Mouse (Mus musculus): ENCODE measurements at regions not wholly inside any gene's neighbourhood (a gene's known extent, or its start where the extent isn't known, plus 50 kb on each side); places are given as distances from the start of the nearest gene placed in this dataset.
A peak's percentile ranks its signal among the peaks of the same experiment; 100 is the strongest.

- no peak overlapping the region for H3K4me2 ChIP-seq (ENCODE audit: low read depth)
- no peak for ATAC-seq (ENCODE audit: insufficient read depth)
- H3K4me3 ChIP-seq (ENCODE audit: insufficient read depth in 1 of 2, low read depth in 2 of 2, low read length in 2 of 2), result no peak overlapping the region
- TF ChIP-seq CTCF (IDR thresholded peaks at IDR 0.05; ENCODE audit: low read depth) (no peak), EP300 (IDR thresholded peaks at IDR 0.05; ENCODE audit: low read depth) (no peak)
- H3K4me1 ChIP-seq (replicated peaks; ENCODE audit: control insufficient read depth in 2 of 2, insufficient read depth in 2 of 2, low read length in 1 of 2), result peaks cover 0 to 18% of the 10 kb centered on the region in 2 experiments; a peak in 2 of 4 replicates
- H3K27ac ChIP-seq, result no peak overlapping the region
- DNase-seq (ENCODE audit: low read depth in 3 of 3, low spot score in 3 of 3), result no peak
- H3K9me3 ChIP-seq (ENCODE audit: control insufficient read depth, low read length), result no peaks in the 10 kb centered on the region
- H3K27me3 ChIP-seq (ENCODE audit: control insufficient read depth, insufficient read depth, low read length), result no peaks in the 10 kb centered on the region
- no peak overlapping the region for H3K9ac ChIP-seq (replicated peaks)
- 17% methylated on average over 7 of the region's 7 CpGs for WGBS (ENCODE audit: insufficient replicate concordance)
- H3K36me3 ChIP-seq (replicated peaks; ENCODE audit: control insufficient read depth, insufficient read depth, low read depth), result no peaks in the 10 kb centered on the region
These were observed 94.9 kb upstream of the Ado start for GRCm38 (mm10) chr10:67643685-67644084.

- peaks cover 0 to 5% of the 10 kb centered on the region in 2 experiments; a peak in 2 of 4 replicates for H3K4me1 ChIP-seq (replicated peaks; ENCODE audit: control insufficient read depth in 2 of 2, insufficient read depth in 2 of 2, low read length in 1 of 2)
- DNase-seq (ENCODE audit: low read depth in 3 of 3, low spot score in 3 of 3) (no peak), ATAC-seq (ENCODE audit: insufficient read depth) (no peak)
- no peak overlapping the region for H3K27ac ChIP-seq
- TF ChIP-seq CTCF (IDR thresholded peaks at IDR 0.05; ENCODE audit: low read depth) (peak; percentile 22; the same call in 1 of the 2 replicates), EP300 (IDR thresholded peaks at IDR 0.05; ENCODE audit: low read depth) (no peak)
- no peaks in the 10 kb centered on the region for H3K36me3 ChIP-seq (replicated peaks; ENCODE audit: control insufficient read depth, insufficient read depth, low read depth)
- H3K4me3 ChIP-seq (ENCODE audit: insufficient read depth in 1 of 2, low read depth in 2 of 2, low read length in 2 of 2), result no peak overlapping the region
- WGBS (ENCODE audit: insufficient replicate concordance), result 52% methylated on average over 5 of the region's 5 CpGs
- no peaks in the 10 kb centered on the region for H3K9me3 ChIP-seq (ENCODE audit: control insufficient read depth, low read length)
- H3K9ac ChIP-seq (replicated peaks), result no peak overlapping the region
- no peak overlapping the region for H3K4me2 ChIP-seq (ENCODE audit: low read depth)
- H3K27me3 ChIP-seq (ENCODE audit: control insufficient read depth, insufficient read depth, low read length), result no peaks in the 10 kb centered on the region
These were observed 88.6 kb upstream of the Ado start for GRCm38 (mm10) chr10:67637339-67637738.

- WGBS (ENCODE audit: insufficient replicate concordance), result 2% methylated on average over 13 of the region's 13 CpGs
- no peak for TF ChIP-seq CTCF (IDR thresholded peaks at IDR 0.05; ENCODE audit: low read depth)
- Histone ChIP-seq H3K27me3 (ENCODE audit: control insufficient read depth, insufficient read depth, low read length) (no peaks in the 10 kb centered on the region), H3K4me2 (ENCODE audit: low read depth) (peak overlapping the region; percentile 41), H3K36me3 (replicated peaks; ENCODE audit: control insufficient read depth, insufficient read depth, low read depth) (no peaks in the 10 kb centered on the region), H3K4me3 (ENCODE audit: insufficient read depth in 1 of 2, low read depth in 2 of 2, low read length in 2 of 2) (peak overlapping the region in 1 of 2 experiments; percentile 32; a peak in 1 of 4 replicates), H3K27ac (no peak overlapping the region), H3K4me1 (replicated peaks; ENCODE audit: control insufficient read depth in 2 of 2, insufficient read depth in 2 of 2, low read length in 1 of 2) (peaks cover 0 to 5% of the 10 kb centered on the region in 2 experiments; a peak in 2 of 4 replicates), H3K9ac (replicated peaks) (no peak overlapping the region), H3K9me3 (ENCODE audit: control insufficient read depth, low read length) (no peaks in the 10 kb centered on the region)
- no peak for ATAC-seq (ENCODE audit: insufficient read depth)
- DNase-seq (ENCODE audit: low read depth in 3 of 3, low spot score in 3 of 3), result no peak
These were observed 87.8 kb upstream of the Ado start for GRCm38 (mm10) chr10:67636569-67636968.

- no peak for TF ChIP-seq CTCF (IDR thresholded peaks at IDR 0.05; ENCODE audit: low read depth)
- TF ChIP-seq EP300 (IDR thresholded peaks at IDR 0.05; ENCODE audit: low read depth), result no peak
- WGBS (ENCODE audit: insufficient replicate concordance), result 58% methylated on average over 4 of the region's 4 CpGs
- no peak overlapping the region for H3K27ac ChIP-seq
These were observed 86.0 kb upstream of the Ado start for GRCm38 (mm10) chr10:67634795-67635194.

GRCm38 (mm10) chr10:67633063-67633462 is 84.3 kb upstream of the Ado start:
- TF ChIP-seq EP300 (IDR thresholded peaks at IDR 0.05; ENCODE audit: low read depth), result no peak
- TF ChIP-seq CTCF (IDR thresholded peaks at IDR 0.05; ENCODE audit: low read depth), result no peak
- DNase-seq (ENCODE audit: low read depth in 3 of 3, low spot score in 3 of 3) (no peak), ATAC-seq (ENCODE audit: insufficient read depth) (no peak)
- Histone ChIP-seq H3K27me3 (ENCODE audit: control insufficient read depth, insufficient read depth, low read length) (no peaks in the 10 kb centered on the region), H3K27ac (no peak overlapping the region), H3K4me3 (ENCODE audit: insufficient read depth in 1 of 2, low read depth in 2 of 2, low read length in 2 of 2) (no peak overlapping the region), H3K36me3 (replicated peaks; ENCODE audit: control insufficient read depth, insufficient read depth, low read depth) (no peaks in the 10 kb centered on the region), H3K9ac (replicated peaks) (no peak overlapping the region), H3K9me3 (ENCODE audit: control insufficient read depth, low read length) (no peaks in the 10 kb centered on the region), H3K4me2 (ENCODE audit: low read depth) (no peak overlapping the region), H3K4me1 (replicated peaks; ENCODE audit: control insufficient read depth in 2 of 2, insufficient read depth in 2 of 2, low read length in 1 of 2) (peaks cover 0 to 5% of the 10 kb centered on the region in 2 experiments; a peak in 2 of 4 replicates)
- WGBS (ENCODE audit: insufficient replicate concordance), result 85% methylated on average over 7 of the region's 7 CpGs

More at GRCm38 (mm10) chr10:67634795-67635194, 86.0 kb upstream of the Ado start:
- no peaks in the 10 kb centered on the region for H3K9me3 ChIP-seq (ENCODE audit: control insufficient read depth, low read length)
- no peak for ATAC-seq (ENCODE audit: insufficient read depth)
- no peak overlapping the region for H3K4me2 ChIP-seq (ENCODE audit: low read depth)
- H3K4me3 ChIP-seq (ENCODE audit: insufficient read depth in 1 of 2, low read depth in 2 of 2, low read length in 2 of 2), result no peak overlapping the region
- DNase-seq (ENCODE audit: low read depth in 3 of 3, low spot score in 3 of 3), result no peak
- no peaks in the 10 kb centered on the region for H3K36me3 ChIP-seq (replicated peaks; ENCODE audit: control insufficient read depth, insufficient read depth, low read depth)
- peaks cover 0 to 5% of the 10 kb centered on the region in 2 experiments; a peak in 2 of 4 replicates for H3K4me1 ChIP-seq (replicated peaks; ENCODE audit: control insufficient read depth in 2 of 2, insufficient read depth in 2 of 2, low read length in 1 of 2)
- H3K9ac ChIP-seq (replicated peaks), result no peak overlapping the region
- no peaks in the 10 kb centered on the region for H3K27me3 ChIP-seq (ENCODE audit: control insufficient read depth, insufficient read depth, low read length)

Data from liver, embryonic 14.5 days (tissue).